Mouse (Mus musculus): ENCODE results near the gene Slc48a1.

Slc48a1 gene

DNA sequence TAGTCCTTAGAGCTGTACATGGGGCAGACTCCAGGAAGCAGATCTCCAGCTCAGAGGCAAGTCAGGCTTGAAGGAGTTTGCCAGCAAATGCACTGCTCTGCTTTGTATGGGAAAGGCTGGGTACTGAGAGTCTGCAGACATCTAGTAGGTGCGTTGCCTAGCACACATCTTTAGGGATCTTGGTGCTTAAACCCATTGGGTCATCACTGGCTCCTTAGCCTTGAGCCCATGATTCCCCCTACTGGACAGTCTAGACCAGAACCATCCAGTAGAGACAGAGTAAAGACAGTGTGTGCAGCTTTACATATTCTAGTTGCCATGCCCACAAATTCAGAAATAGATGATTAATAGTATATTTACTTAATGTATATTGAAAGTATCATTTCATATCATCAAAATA lies 62.5 kb downstream of the Slc48a1 start:
- in situ Hi-C loops (cut with MseI, MboI) = no loop called here

DNA sequence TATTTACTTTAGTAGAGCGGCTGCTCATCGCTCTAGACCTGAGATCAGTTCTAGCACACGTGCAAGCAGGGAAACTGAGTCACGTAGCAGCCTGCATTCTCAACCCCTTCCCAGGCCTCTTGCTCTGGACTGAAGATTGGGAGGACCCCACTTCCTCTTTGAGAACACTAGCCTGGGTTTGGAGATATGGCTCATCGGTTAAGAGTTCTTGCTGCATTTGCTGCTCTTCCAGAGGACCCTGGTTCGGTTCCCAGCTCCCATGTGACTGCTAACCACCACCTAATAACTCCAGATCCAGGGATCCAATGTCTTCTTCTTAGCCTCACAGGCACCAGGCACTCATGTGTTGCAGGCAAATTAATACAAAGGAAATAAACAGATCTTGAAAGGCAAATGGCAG lies 63.1 kb downstream of the Slc48a1 start:
- in situ Hi-C loops (cut with MseI, MboI) = no loop called here

DNA sequence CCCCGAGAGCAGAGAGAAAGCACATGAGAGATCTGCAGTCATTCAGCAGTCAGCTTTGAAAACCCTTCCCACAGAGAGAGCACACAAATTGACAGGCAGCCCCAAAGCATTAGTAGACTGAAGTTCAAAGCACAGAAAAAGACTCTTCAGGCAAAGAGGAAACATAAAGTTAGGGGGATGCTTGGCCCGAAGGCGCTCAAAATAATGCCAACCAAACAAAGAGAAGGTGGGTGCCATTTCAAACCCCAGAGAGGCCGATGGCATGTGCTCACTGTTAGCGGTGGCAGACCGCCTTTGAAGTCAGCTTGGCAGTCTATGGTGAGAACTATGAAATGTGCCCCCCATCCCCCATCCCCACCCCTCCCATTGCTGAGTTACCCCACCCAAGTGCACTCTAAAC lies 63.7 kb downstream of the Slc48a1 start:
- in situ Hi-C loops (cut with MseI, MboI) = no loop called here

Data from mouse trophoblast stem cell (cell line).